Comparison of ENCODE assay signal across 19 mouse cellular contexts in genomic region chr9:42713912-42714311, GRCm38 (mm10).
"Had no signal": no experiment of that assay in that cellular context is flagged by ENCODE, and none has a peak within 500 bp of the region (broad histone marks: within the 10 kb centered on the region; RNA-seq: fewer than 3 reads in every experiment).

No protein-coding gene starts in this region.

- H3K36me3 ChIP-seq: midbrain, embryonic 10.5 days; midbrain, embryonic 12.5 days; neural tube, embryonic 13.5 days; neural tube, embryonic 15.5 days had no signal

- H3K4me3 ChIP-seq: midbrain, embryonic 10.5 days; midbrain, embryonic 12.5 days; myocyte; neural tube, embryonic 13.5 days; neural tube, embryonic 15.5 days had no signal

- DNase-seq: lung, adult 18-20 months; lung, embryonic 14.5 days; lung, postnatal 10 days; lung, postnatal 4 days; midbrain, embryonic 14.5 days; retina, postnatal 1 day; right cerebral cortex, adult 18-20 months; right cerebral cortex, postnatal 25 days; right cerebral cortex, postnatal 4 days; spleen, adult 18-20 months; thymus, adult 18-20 months; thymus, postnatal 14 days; thymus, postnatal 36 days had no signal

- H3K9me3 ChIP-seq: midbrain, embryonic 10.5 days; midbrain, embryonic 12.5 days; neural tube, embryonic 13.5 days; neural tube, embryonic 15.5 days had no signal

- H3K4me2 ChIP-seq: lung, embryonic 14.5 days; midbrain, embryonic 12.5 days; neural tube, embryonic 13.5 days; neural tube, embryonic 15.5 days had no signal

- ATAC-seq: midbrain, embryonic 16.5 days had no signal

- H3K27ac ChIP-seq: midbrain, embryonic 10.5 days; midbrain, embryonic 12.5 days; neural tube, embryonic 13.5 days; neural tube, embryonic 15.5 days had no signal

- H3K9ac ChIP-seq: lung, embryonic 14.5 days; midbrain, embryonic 12.5 days; neural tube, embryonic 13.5 days; neural tube, embryonic 15.5 days had no signal

- H3K4me1 ChIP-seq: midbrain, embryonic 12.5 days had no signal

- H3K27me3 ChIP-seq: midbrain, embryonic 12.5 days; neural tube, embryonic 13.5 days; neural tube, embryonic 15.5 days had no signal
